Mouse (Mus musculus) gonadal fat pad, adult 2 months (tissue): Measurements from ENCODE around the gene Cmtm2a. TPM values are rescaled to one million over a fixed set of nuclear protein-coding genes. Genes with fewer than 3 reads are reported as not detected.

Source experiments
- polyA plus RNA-seq: library from polyadenylated mRNA; depleted of rRNA; stranded (reverse); fragments of >200 nt; gene quantifications from 2 replicates; pipeline ENCODE4 v1.2.3, GENCODE M21; 2012; rRNA removed

Cmtm2a gene
- polyA plus RNA-seq, 1 experiment = 1.5 TPM

Other genes with a start within 250 kb of the Cmtm2a start
- 90.9 and 92.6 TPM in 2 replicates for gene Cdh5, start 191.6 kb downstream of the Cmtm2a start, polyA plus RNA-seq
- gene Bean1, start 122.7 kb downstream of the Cmtm2a start, polyA plus RNA-seq = 0.92 and 0.99 TPM in 2 replicates
- 33.4 and 33.6 TPM in 2 replicates for gene Tk2, start 44.6 kb downstream of the Cmtm2a start, polyA plus RNA-seq
- 15.9 and 19.9 TPM in 2 replicates for gene Cklf, start 42.3 kb downstream of the Cmtm2a start, polyA plus RNA-seq
- gene Gm45711, start 16.9 kb upstream of the Cmtm2a start, polyA plus RNA-seq = 0.29 TPM in 1 of 2 replicates, not detected in the other
- gene Cmtm1, start 17.0 kb upstream of the Cmtm2a start, polyA plus RNA-seq = 0.11 TPM in 1 of 2 replicates, not detected in the other
- not detected in 2 replicates for gene Gm11020, start 28.4 kb upstream of the Cmtm2a start, polyA plus RNA-seq
- 1.0 and 2.9 TPM in 2 replicates for gene Cmtm2b, start 29.0 kb upstream of the Cmtm2a start, polyA plus RNA-seq
- gene Cmtm3, start 46.2 kb upstream of the Cmtm2a start, polyA plus RNA-seq = 60.8 and 67.8 TPM in 2 replicates
- 25.5 and 33.2 TPM in 2 replicates for gene Cmtm4, start 102.6 kb upstream of the Cmtm2a start, polyA plus RNA-seq
- gene Dync1li2, start 149.9 kb upstream of the Cmtm2a start, polyA plus RNA-seq = 26.2 and 29.2 TPM in 2 replicates
- gene Terb1, start 216.7 kb upstream of the Cmtm2a start, polyA plus RNA-seq = 0.15 and 0.26 TPM in 2 replicates
- gene Nae1, start 241.5 kb upstream of the Cmtm2a start, polyA plus RNA-seq = 20.5 and 23.2 TPM in 2 replicates
- 17.3 and 17.8 TPM in 2 replicates for gene Car7, start 241.5 kb upstream of the Cmtm2a start, polyA plus RNA-seq